Mouse (Mus musculus) C3H10T1/2 (cell line): ENCODE data around the gene Slc23a2. TPM values are rescaled to one million over a fixed set of nuclear protein-coding genes. Genes with fewer than 3 reads are reported as not detected.

Source experiments
- polyA plus RNA-seq, 2 experiments: library from polyadenylated mRNA; unstranded; fragments of >200 nt; fragmentation: generic; extraction: Trizol; gene quantifications; one replicate each; pipeline ENCODE4 v1.2.1; 2012; ENCODE audit warnings: missing spikeins in 2 of 2

Slc23a2 gene
- 1 to 10 TPM in 1 of 2 experiments, under 1 TPM in 1; 0.76 to 7.2 TPM for polyA plus RNA-seq

GRCm38 (mm10) chr2:132144971-132145691, at the start of gene Slc23a2:
TSS of gene Slc23a2 (minus strand) at chr2:132145108.

GRCm38 (mm10) chr2:132029646-132030417, 115.1 kb downstream of the Slc23a2 start, which contains the start of gene Rassf2:
TSS of gene Rassf2 (minus strand) at chr2:132030258.

Other genes with a start within 250 kb of the Slc23a2 start
- gene Prnp, start 235.2 kb downstream of the Slc23a2 start, polyA plus RNA-seq = 100 to 1,000 TPM in 1 of 2 experiments, 10 to 100 TPM in 1; 12.8 to 180 TPM
- not detected for gene Prn, start 235.2 kb downstream of the Slc23a2 start, polyA plus RNA-seq
- under 1 TPM in 1 of 2 experiments, not detected in 1; 0.11 TPM for gene Prnd, start 194.2 kb downstream of the Slc23a2 start, polyA plus RNA-seq
- gene Rassf2, start 114.8 kb downstream of the Slc23a2 start, polyA plus RNA-seq = 1 to 10 TPM in 1 of 2 experiments, under 1 TPM in 1; 0.05 to 4.7 TPM
- gene Tmem230, start 102.7 kb upstream of the Slc23a2 start, polyA plus RNA-seq = 10 to 100 TPM in 1 of 2 experiments, 1 to 10 TPM in 1; 3.5 to 41.2 TPM
- gene Pcna, start 108.2 kb upstream of the Slc23a2 start, polyA plus RNA-seq = 10 to 100 TPM; 39.3 to 59.3 TPM
- gene Cds2, start 118.0 kb upstream of the Slc23a2 start, polyA plus RNA-seq = 10 to 100 TPM in 1 of 2 experiments, 1 to 10 TPM in 1; 7.4 to 13.5 TPM
- not detected for gene Prokr2, start 240.3 kb upstream of the Slc23a2 start, polyA plus RNA-seq